Comparison of ENCODE assay signal across 18 mouse cellular contexts in the genomic region with DNA sequence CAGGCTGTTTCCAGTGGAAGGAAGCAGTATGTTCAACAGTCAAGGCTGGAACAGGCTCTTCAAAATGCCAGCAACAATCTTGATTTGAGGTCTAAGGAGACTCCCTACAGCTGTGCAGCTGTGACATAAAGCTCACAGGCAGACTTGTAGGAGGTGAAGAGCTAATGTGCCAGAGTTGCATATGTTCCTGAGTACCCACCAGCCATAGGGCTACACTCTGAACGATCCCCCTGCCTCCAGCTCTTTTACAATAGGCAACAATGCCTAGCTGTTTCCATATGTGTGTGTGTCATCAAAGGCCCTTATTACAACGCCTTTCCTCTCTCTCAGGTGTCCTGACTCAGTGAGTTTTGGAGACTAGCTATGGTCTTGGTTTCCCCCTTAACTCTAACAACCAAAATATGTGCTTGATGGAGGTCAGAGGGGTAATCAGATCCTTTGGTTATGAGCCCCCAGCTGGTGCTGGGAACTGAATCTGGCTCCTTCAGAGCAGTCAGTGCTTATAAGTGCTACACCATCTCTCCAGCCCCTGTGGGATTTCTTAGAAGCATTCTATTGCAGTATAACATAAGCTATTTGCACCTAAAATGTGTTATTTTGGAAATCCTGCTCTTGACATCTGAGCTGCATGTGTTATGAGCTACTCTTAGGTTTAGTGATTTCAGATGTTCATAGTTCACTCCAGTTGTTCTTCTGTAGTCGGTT.
"Had no signal": no experiment of that assay in that cellular context is flagged by ENCODE, and none has a peak within 500 bp of the region (broad histone marks: within the 10 kb centered on the region; RNA-seq: fewer than 3 reads in every experiment).

No protein-coding gene starts in this region.

- H3K36me3 ChIP-seq: midbrain, embryonic 15.5 days; neural tube, embryonic 15.5 days had no signal

- H3K27ac ChIP-seq: midbrain, embryonic 10.5 days; midbrain, embryonic 12.5 days; midbrain, embryonic 15.5 days; neural tube, embryonic 13.5 days; neural tube, embryonic 15.5 days had no signal

- H3K4me2 ChIP-seq: lung, embryonic 14.5 days; midbrain, embryonic 12.5 days; midbrain, embryonic 15.5 days; neural tube, embryonic 13.5 days; neural tube, embryonic 15.5 days had no signal

- DNase-seq: lung, adult 18-20 months; lung, embryonic 14.5 days; lung, postnatal 10 days; lung, postnatal 4 days; retina, postnatal 1 day; right cerebral cortex, adult 18-20 months; right cerebral cortex, postnatal 25 days; right cerebral cortex, postnatal 4 days; spleen, adult 18-20 months; thymus, adult 18-20 months; thymus, postnatal 14 days; thymus, postnatal 36 days had no signal

- H3K9ac ChIP-seq: lung, embryonic 14.5 days; midbrain, embryonic 12.5 days; midbrain, embryonic 15.5 days; neural tube, embryonic 13.5 days; neural tube, embryonic 15.5 days had no signal

- H3K4me3 ChIP-seq: midbrain, embryonic 10.5 days; midbrain, embryonic 12.5 days; midbrain, embryonic 15.5 days; myocyte; neural tube, embryonic 13.5 days; neural tube, embryonic 15.5 days had no signal

- ATAC-seq: midbrain, embryonic 15.5 days had no signal

- H3K4me1 ChIP-seq: midbrain, embryonic 12.5 days; midbrain, embryonic 15.5 days had no signal

- H3K9me3 ChIP-seq: midbrain, embryonic 10.5 days; midbrain, embryonic 12.5 days; midbrain, embryonic 15.5 days; neural tube, embryonic 13.5 days; neural tube, embryonic 15.5 days had no signal

- H3K27me3 ChIP-seq: midbrain, embryonic 12.5 days; midbrain, embryonic 15.5 days; neural tube, embryonic 13.5 days; neural tube, embryonic 15.5 days had no signal
